ENCODE assay signal across 10 mouse cellular contexts in genomic region chr2:38423886-38424277, GRCm38 (mm10).
DNase-seq lines count a peak whose midpoint lies in the region; ATAC-seq and TF ChIP-seq lines count a peak whose summit lies in the region.
"Had no signal": no experiment of that assay in that cellular context is flagged by ENCODE, and none has a peak within 500 bp of the region (broad histone marks: within the 10 kb centered on the region; RNA-seq: fewer than 3 reads in every experiment).

No protein-coding gene starts in this region.

- H3K27ac ChIP-seq in heart, embryonic 13.5 days (replicated peaks) = no peak overlapping the region
- H3K27ac ChIP-seq in forebrain, embryonic 12.5 days = peak overlapping the region; percentile 96
- peak overlapping the region; percentile 95 for H3K27ac ChIP-seq in midbrain, embryonic 10.5 days (replicated peaks)
- H3K27ac ChIP-seq: kidney, postnatal 0 days; lung, embryonic 15.5 days had no signal

- DNase-seq in heart, postnatal 10 days = no peak
- peak; percentile 80 for DNase-seq in brain, embryonic 14.5 days (ENCODE audit: low read depth)
- no peak for DNase-seq in midbrain, embryonic 10.5 days (ENCODE audit: low spot score)
- DNase-seq in thymus, postnatal 36 days = no peak
- DNase-seq in left cerebral cortex, adult 11 months (ENCODE audit: low spot score) = no peak
- no peak for DNase-seq in gastrocnemius, adult 8-10 months (ENCODE audit: low spot score in 2 of 2)

- no peaks in the 10 kb centered on the region for H3K36me3 ChIP-seq in heart, embryonic 13.5 days
- H3K36me3 ChIP-seq in forebrain, embryonic 12.5 days (replicated peaks) = no peaks in the 10 kb centered on the region
- H3K36me3 ChIP-seq in midbrain, embryonic 10.5 days = no peaks in the 10 kb centered on the region
- H3K36me3 ChIP-seq: lung, embryonic 15.5 days had no signal

- peaks cover 17% of the 10 kb centered on the region for H3K27me3 ChIP-seq in heart, embryonic 13.5 days (replicated peaks)
- no peaks in the 10 kb centered on the region for H3K27me3 ChIP-seq in forebrain, embryonic 12.5 days
- peaks cover 57% of the 10 kb centered on the region for H3K27me3 ChIP-seq in midbrain, embryonic 10.5 days (ENCODE audit: low read depth, poor library complexity, severe bottlenecking)
- H3K27me3 ChIP-seq: lung, embryonic 15.5 days had no signal

- H3K4me1 ChIP-seq in heart, embryonic 13.5 days = peaks cover 9% of the 10 kb centered on the region
- peaks cover 34% of the 10 kb centered on the region for H3K4me1 ChIP-seq in forebrain, embryonic 12.5 days
- H3K4me1 ChIP-seq in midbrain, embryonic 10.5 days = peaks cover 57% of the 10 kb centered on the region

- TF ChIP-seq POLR2A in brain, embryonic 14.5 days (IDR thresholded peaks at IDR 0.05; ENCODE audit: borderline replicate concordance, extremely low read depth, insufficient read depth, insufficient read length, poor library complexity, severe bottlenecking) = no peak

- intact Hi-C loops in heart, postnatal 10 days (cut with DNase I) = no loop called here

- H3K4me3 ChIP-seq in heart, embryonic 13.5 days = no peak overlapping the region
- peak overlapping the region; percentile 17; the same call in 1 of the 2 replicates for H3K4me3 ChIP-seq in forebrain, embryonic 12.5 days (replicated peaks)
- H3K4me3 ChIP-seq in midbrain, embryonic 10.5 days = peak overlapping the region; percentile 46
- H3K4me3 ChIP-seq: lung, embryonic 15.5 days had no signal

- H3K4me2 ChIP-seq in heart, embryonic 13.5 days = peak overlapping the region; percentile 53; the same call in 1 of the 2 replicates
- peak overlapping the region; percentile 45 for H3K4me2 ChIP-seq in forebrain, embryonic 12.5 days
- H3K4me2 ChIP-seq: lung, embryonic 15.5 days had no signal

- 44% methylated on average over 7 of the region's 7 CpGs for WGBS in heart, embryonic 13.5 days
- WGBS in forebrain, embryonic 12.5 days = 5% methylated on average over 7 of the region's 7 CpGs
- 14% methylated on average over 7 of the region's 7 CpGs for WGBS in midbrain, embryonic 10.5 days

- TF ChIP-seq CTCF in brain, embryonic 14.5 days (IDR thresholded peaks at IDR 0.05; ENCODE audit: borderline replicate concordance, extremely low read depth, insufficient read depth, insufficient read length) = no peak

- no peaks in the 10 kb centered on the region for H3K9me3 ChIP-seq in heart, embryonic 13.5 days
- no peaks in the 10 kb centered on the region for H3K9me3 ChIP-seq in forebrain, embryonic 12.5 days
- H3K9me3 ChIP-seq in midbrain, embryonic 10.5 days (replicated peaks) = no peaks in the 10 kb centered on the region
- H3K9me3 ChIP-seq: lung, embryonic 15.5 days had no signal

- H3K9ac ChIP-seq in heart, embryonic 13.5 days = no peak overlapping the region
- H3K9ac ChIP-seq in forebrain, embryonic 12.5 days = peak overlapping the region; percentile 39; the same call in 1 of the 2 replicates
- H3K9ac ChIP-seq: lung, embryonic 15.5 days had no signal

- ATAC-seq in heart, embryonic 13.5 days (ENCODE audit: extremely low read depth, insufficient number of reproducible peaks, low FRiP score, low TSS enrichment) = no peak
- ATAC-seq in forebrain, embryonic 12.5 days (ENCODE audit: low FRiP score) = peak; percentile 45
